Mouse (Mus musculus): ENCODE measurements around the gene Sapcd2. TPM values are rescaled to one million over a fixed set of nuclear protein-coding genes. Genes with fewer than 3 reads are reported as not detected.

Sapcd2 gene
- polyA plus RNA-seq, 1 experiment = 2.5 TPM

DNA sequence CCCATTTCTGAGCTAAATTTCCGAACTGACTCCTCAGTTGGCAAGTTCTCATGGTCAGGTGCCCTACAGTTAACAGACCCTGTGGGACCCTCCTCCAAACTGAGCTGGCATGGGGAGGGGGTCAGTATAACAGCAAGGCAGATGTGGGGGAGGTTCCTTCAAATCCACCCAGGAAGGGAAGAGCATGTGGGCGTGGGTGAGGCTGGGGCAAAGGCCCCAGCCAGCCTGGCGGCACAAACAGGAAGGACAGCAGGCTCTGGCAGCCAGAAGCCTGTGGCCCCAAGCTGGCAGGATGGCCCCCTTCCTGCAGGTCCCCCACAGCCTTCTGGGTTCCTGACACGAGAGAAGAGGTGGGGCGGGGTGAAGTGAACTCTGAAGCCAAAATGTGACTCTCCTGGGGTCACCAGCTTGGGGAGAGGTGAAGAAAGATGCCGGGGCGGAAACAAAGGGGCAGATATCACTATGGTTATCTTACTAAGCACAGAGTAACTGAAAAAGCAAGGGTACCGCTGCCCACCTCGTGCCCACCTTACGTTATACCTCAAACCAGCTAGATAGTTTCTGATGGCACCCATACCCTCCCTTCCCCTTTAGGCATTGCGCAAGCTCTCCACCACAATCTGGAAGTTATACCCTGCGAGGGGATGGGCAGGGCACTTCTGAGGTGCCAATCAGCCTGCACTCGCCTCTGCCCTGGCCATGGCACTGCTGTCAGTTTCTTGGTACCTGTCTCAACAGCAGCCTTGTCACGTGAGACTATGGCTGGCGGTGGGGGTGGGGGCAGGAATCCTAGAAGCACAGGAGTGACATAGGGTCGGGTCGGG, 50.7 kb downstream of the Sapcd2 start, which contains the start of gene Fut7:
TSS of gene Fut7 (plus strand) at position 681 of the 824 bp plus-strand sequence.
- no peak for DNase-seq (ENCODE audit: low spot score)

DNA sequence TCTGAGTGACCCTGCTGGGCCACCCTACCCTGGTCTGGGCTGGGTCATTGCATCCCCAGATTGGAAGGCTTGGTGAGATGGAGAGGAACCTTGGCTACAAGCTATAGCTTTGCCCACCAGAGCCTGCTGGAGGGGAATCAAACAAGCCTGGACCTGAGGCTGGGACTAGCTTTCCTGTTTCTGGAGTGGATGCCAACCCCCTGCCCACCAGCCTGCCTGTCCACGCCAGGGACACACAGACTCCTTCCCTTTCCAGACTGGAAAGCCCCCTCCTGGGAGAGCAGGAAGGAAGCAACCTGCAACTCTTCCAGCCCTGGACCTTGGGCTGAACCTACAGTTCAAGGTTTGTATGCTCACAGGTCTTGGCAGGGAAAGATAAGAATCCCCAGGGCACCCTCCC, 51.5 kb downstream of the Sapcd2 start:
- DNase-seq (ENCODE audit: low spot score) = no peak

DNA sequence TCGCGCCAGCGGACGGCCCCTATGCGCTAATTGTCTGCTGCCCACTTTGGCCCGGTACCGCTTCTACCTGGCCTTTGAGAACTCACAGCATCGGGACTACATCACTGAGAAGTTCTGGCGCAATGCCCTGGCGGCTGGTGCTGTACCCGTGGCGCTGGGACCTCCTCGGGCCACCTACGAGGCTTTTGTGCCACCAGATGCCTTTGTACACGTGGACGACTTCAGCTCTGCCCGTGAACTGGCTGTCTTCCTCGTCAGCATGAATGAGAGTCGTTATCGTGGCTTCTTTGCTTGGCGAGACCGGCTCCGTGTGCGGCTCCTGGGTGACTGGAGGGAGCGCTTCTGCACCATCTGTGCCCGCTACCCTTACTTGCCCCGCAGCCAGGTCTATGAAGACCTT, 53.4 kb downstream of the Sapcd2 start:
- DNase-seq (ENCODE audit: low spot score) = no peak

DNA sequence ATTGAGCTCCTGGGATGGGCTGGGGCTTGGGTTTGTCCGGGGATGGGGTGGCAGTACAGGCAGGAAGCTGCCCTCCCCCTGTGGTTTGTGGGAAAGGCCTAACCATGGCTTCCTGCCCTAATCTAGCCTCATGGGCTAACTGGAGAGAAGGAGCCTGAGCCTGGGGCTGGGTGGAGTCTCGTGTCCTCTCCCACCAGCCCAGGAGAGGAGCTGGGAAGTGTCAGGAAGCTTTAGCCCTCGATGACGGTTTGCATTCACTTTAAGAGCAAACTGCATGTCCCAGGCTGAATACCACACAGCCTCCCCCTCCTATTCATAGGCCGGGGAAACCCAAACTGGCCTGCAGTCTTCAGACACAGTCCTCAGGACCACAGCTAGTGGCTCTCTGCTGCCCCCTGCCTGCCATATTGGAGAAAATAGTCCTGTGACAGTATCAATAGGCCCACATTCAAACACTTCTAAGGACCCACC, 54.6 kb downstream of the Sapcd2 start:
- DNase-seq (ENCODE audit: low spot score) = no peak

DNA sequence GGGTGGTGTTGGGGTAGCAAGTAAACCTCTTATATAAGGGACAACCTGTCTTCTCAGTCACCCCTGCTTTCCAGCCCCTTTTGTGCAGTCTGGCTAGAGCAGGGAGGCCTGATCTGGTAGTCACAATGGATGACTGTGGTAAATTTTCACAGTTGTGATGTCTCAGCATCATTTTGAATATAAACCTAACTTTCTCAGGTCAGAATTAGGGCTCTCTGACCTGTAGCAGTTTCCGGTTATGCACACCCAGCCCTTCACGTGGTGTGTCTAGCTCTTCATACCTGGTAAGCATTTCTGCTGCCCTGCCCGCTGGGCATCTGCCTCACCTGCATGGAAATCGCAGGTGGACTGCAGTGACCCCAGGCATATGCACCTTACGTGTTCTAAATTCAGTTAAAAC, 55.1 kb downstream of the Sapcd2 start:
- DNase-seq (ENCODE audit: low spot score) = no peak

Other genes starting within 250 kb of the Sapcd2 start
- 50.1 and 60.0 TPM in 2 replicates for gene Nrarp, start 191.6 kb upstream of the Sapcd2 start, polyA plus RNA-seq (2012; rRNA removed)
- gene Tor4a, start 175.4 kb upstream of the Sapcd2 start, polyA plus RNA-seq (2012; rRNA removed) = 22.6 and 25.3 TPM in 2 replicates
- gene Nelfb, start 160.8 kb upstream of the Sapcd2 start, polyA plus RNA-seq (2012; rRNA removed) = 55.4 and 60.6 TPM in 2 replicates
- not detected in 2 replicates for gene Stpg3, start 157.7 kb upstream of the Sapcd2 start, polyA plus RNA-seq (2012; rRNA removed)
- gene Fam166a, start 153.6 kb upstream of the Sapcd2 start, polyA plus RNA-seq (2012; rRNA removed) = 0.08 and 0.10 TPM in 2 replicates
- 510 and 610 TPM in 2 replicates for gene Tubb4b, start 147.6 kb upstream of the Sapcd2 start, polyA plus RNA-seq (2012; rRNA removed)
- 0.03 TPM in 1 of 2 replicates, not detected in the other for gene Slc34a3, start 138.0 kb upstream of the Sapcd2 start, polyA plus RNA-seq (2012; rRNA removed)
- gene Rnf224, start 135.5 kb upstream of the Sapcd2 start, polyA plus RNA-seq (2012; rRNA removed) = 0.13 and 0.19 TPM in 2 replicates
- 12.9 and 14.1 TPM in 2 replicates for gene Rnf208, start 130.1 kb upstream of the Sapcd2 start, polyA plus RNA-seq (2012; rRNA removed)
- gene Cysrt1, start 129.9 kb upstream of the Sapcd2 start, polyA plus RNA-seq (2012; rRNA removed) = 2.0 and 2.5 TPM in 2 replicates
- 21.0 and 23.8 TPM in 2 replicates for gene AL732309.1, start 125.5 kb upstream of the Sapcd2 start, polyA plus RNA-seq (2012; rRNA removed)
- 30.7 and 34.2 TPM in 2 replicates for gene Tmem203, start 116.9 kb upstream of the Sapcd2 start, polyA plus RNA-seq (2012; rRNA removed)
- gene Tprn, start 109.7 kb upstream of the Sapcd2 start, polyA plus RNA-seq (2012; rRNA removed) = 8.0 and 13.6 TPM in 2 replicates
- gene Ssna1, start 99.9 kb upstream of the Sapcd2 start, polyA plus RNA-seq (2012; rRNA removed) = 58.8 and 84.8 TPM in 2 replicates
- 84.5 and 88.3 TPM in 2 replicates for gene Anapc2, start 99.8 kb upstream of the Sapcd2 start, polyA plus RNA-seq (2012; rRNA removed)
- not detected in 2 replicates for gene Tmem210, start 84.2 kb upstream of the Sapcd2 start, polyA plus RNA-seq (2012; rRNA removed)
- 7.0 and 8.2 TPM in 2 replicates for gene Lrrc26, start 82.4 kb upstream of the Sapcd2 start, polyA plus RNA-seq (2012; rRNA removed)
- 1.1 TPM in 2 replicates for gene Grin1, start 53.1 kb upstream of the Sapcd2 start, polyA plus RNA-seq (2012; rRNA removed)
- gene Man1b1, start 40.0 kb upstream of the Sapcd2 start, polyA plus RNA-seq (2012; rRNA removed) = 15.2 and 22.8 TPM in 2 replicates
- 36.0 and 37.3 TPM in 2 replicates for gene Dpp7, start 16.0 kb upstream of the Sapcd2 start, polyA plus RNA-seq (2012; rRNA removed)
- gene Uap1l1, start 6.6 kb upstream of the Sapcd2 start, polyA plus RNA-seq (2012; rRNA removed) = 36.8 and 38.3 TPM in 2 replicates
- gene Entpd2, start 23.6 kb downstream of the Sapcd2 start, polyA plus RNA-seq (2012; rRNA removed) = 104 and 107 TPM in 2 replicates
- 103 and 126 TPM in 2 replicates for gene Npdc1, start 27.0 kb downstream of the Sapcd2 start, polyA plus RNA-seq (2012; rRNA removed)
- 0.19 and 0.29 TPM in 2 replicates for gene Fut7, start 50.9 kb downstream of the Sapcd2 start, polyA plus RNA-seq (2012; rRNA removed)
- 6.3 and 16.4 TPM in 2 replicates for gene Abca2, start 56.4 kb downstream of the Sapcd2 start, polyA plus RNA-seq (2012; rRNA removed)
- gene Clic3, start 84.5 kb downstream of the Sapcd2 start, polyA plus RNA-seq (2012; rRNA removed) = 0.69 and 2.2 TPM in 2 replicates
- 50.8 and 61.1 TPM in 2 replicates for gene Paxx, start 88.8 kb downstream of the Sapcd2 start, polyA plus RNA-seq (2012; rRNA removed)
- 0.38 and 0.74 TPM in 2 replicates for gene Ptgds, start 97.7 kb downstream of the Sapcd2 start, polyA plus RNA-seq (2012; rRNA removed)
- not detected in 2 replicates for gene Lcn12, start 121.6 kb downstream of the Sapcd2 start, polyA plus RNA-seq (2012; rRNA removed)
- gene Fbxw5, start 128.4 kb downstream of the Sapcd2 start, polyA plus RNA-seq (2012; rRNA removed) = 15.1 and 36.1 TPM in 2 replicates
- 2.3 and 2.4 TPM in 2 replicates for gene C8g, start 129.4 kb downstream of the Sapcd2 start, polyA plus RNA-seq (2012; rRNA removed)
- gene Traf2, start 174.6 kb downstream of the Sapcd2 start, polyA plus RNA-seq (2012; rRNA removed) = 15.5 and 15.7 TPM in 2 replicates
- gene Edf1, start 185.5 kb downstream of the Sapcd2 start, polyA plus RNA-seq (2012; rRNA removed) = 222 and 224 TPM in 2 replicates
- gene Mamdc4, start 202.5 kb downstream of the Sapcd2 start, polyA plus RNA-seq (2012; rRNA removed) = 1.3 and 1.4 TPM in 2 replicates
- gene Phpt1, start 202.9 kb downstream of the Sapcd2 start, polyA plus RNA-seq (2012; rRNA removed) = 64.2 and 75.6 TPM in 2 replicates
- 0.47 and 0.57 TPM in 2 replicates for gene Ajm1, start 209.4 kb downstream of the Sapcd2 start, polyA plus RNA-seq (2012; rRNA removed)
- gene Rabl6, start 236.2 kb downstream of the Sapcd2 start, polyA plus RNA-seq (2012; rRNA removed) = 66.5 and 73.8 TPM in 2 replicates
- gene Ccdc183, start 245.4 kb downstream of the Sapcd2 start, polyA plus RNA-seq (2012; rRNA removed) = not detected in 2 replicates
- 55.4 and 59.7 TPM in 2 replicates for gene Tmem141, start 249.7 kb downstream of the Sapcd2 start, polyA plus RNA-seq (2012; rRNA removed)